ENCODE assay signal across 23 mouse cellular contexts in genomic region chr2:180243108-180243507, GRCm38 (mm10). TPM values are rescaled to one million over a fixed set of nuclear protein-coding genes. Genes with fewer than 3 reads are reported as not detected.
DNase-seq lines count a peak whose midpoint lies in the region; ATAC-seq and TF ChIP-seq lines count a peak whose summit lies in the region.
"Had no signal": no experiment of that assay in that cellular context is flagged by ENCODE, and none has a peak within 500 bp of the region (broad histone marks: within the 10 kb centered on the region; RNA-seq: fewer than 3 reads in every experiment).

No protein-coding gene starts in this region.

- TF ChIP-seq EP300 in stomach, postnatal 0 days (optimal IDR thresholded peaks at IDR 0.05), result no peak

- H3K4me1 ChIP-seq in lung, embryonic 16.5 days (replicated peaks; ENCODE audit: control insufficient read depth, insufficient read depth, low read length), result no peaks in the 10 kb centered on the region
- no peaks in the 10 kb centered on the region for H3K4me1 ChIP-seq in lung, adult 2 months (ENCODE audit: control insufficient read depth, insufficient read depth, low read length)
- H3K4me1 ChIP-seq in stomach, postnatal 0 days (replicated peaks; ENCODE audit: control insufficient read depth, insufficient read depth), result no peaks in the 10 kb centered on the region
- H3K4me1 ChIP-seq: embryonic facial prominence, embryonic 10.5 days; embryonic facial prominence, embryonic 12.5 days; forebrain, embryonic 13.5 days; forebrain, embryonic 15.5 days had no signal

- 60% methylated on average over 4 of the region's 4 CpGs for WGBS in lung, embryonic 16.5 days
- WGBS in lung, adult 2 months, result 63% methylated on average over 4 of the region's 4 CpGs
- WGBS in stomach, postnatal 0 days, result 65% methylated on average over 4 of the region's 4 CpGs

- peak; percentile 73 for ATAC-seq in lung, embryonic 16.5 days (ENCODE audit: low read depth)
- ATAC-seq in stomach, postnatal 0 days (ENCODE audit: low FRiP score, low TSS enrichment), result peak; percentile 80
- ATAC-seq: activated CD4-positive, CD25-positive, alpha-beta regulatory T cell, adult 4 months; CD4-positive, CD25-positive, alpha-beta regulatory T cell, adult 4 months; forebrain, embryonic 13.5 days; forebrain, embryonic 15.5 days; Patski had no signal

- H3K9me3 ChIP-seq in lung, embryonic 16.5 days (ENCODE audit: control insufficient read depth, low read length), result peaks cover 5% of the 10 kb centered on the region; the same call in 1 of the 2 replicates
- no peaks in the 10 kb centered on the region for H3K9me3 ChIP-seq in stomach, postnatal 0 days (ENCODE audit: control insufficient read depth, low read length)
- H3K9me3 ChIP-seq: embryonic facial prominence, embryonic 10.5 days; embryonic facial prominence, embryonic 12.5 days; forebrain, embryonic 13.5 days; forebrain, embryonic 15.5 days had no signal

- no peak overlapping the region for H3K4me2 ChIP-seq in lung, embryonic 16.5 days (ENCODE audit: low read depth, low read length)
- no peak overlapping the region for H3K4me2 ChIP-seq in stomach, postnatal 0 days (replicated peaks; ENCODE audit: low read depth)
- H3K4me2 ChIP-seq: embryonic facial prominence, embryonic 12.5 days; forebrain, embryonic 13.5 days; forebrain, embryonic 15.5 days had no signal

- no peaks in the 10 kb centered on the region for H3K36me3 ChIP-seq in lung, embryonic 16.5 days (ENCODE audit: control insufficient read depth, insufficient read depth, low read length)
- H3K36me3 ChIP-seq in stomach, postnatal 0 days (ENCODE audit: control insufficient read depth, insufficient read depth, low read length), result no peaks in the 10 kb centered on the region
- H3K36me3 ChIP-seq: embryonic facial prominence, embryonic 10.5 days; embryonic facial prominence, embryonic 12.5 days; forebrain, embryonic 15.5 days; G1E had no signal

- TF ChIP-seq CTCF in lung, adult 2 months (IDR thresholded peaks at IDR 0.05; ENCODE audit: insufficient read depth, low read length), result no peak
- no peak for TF ChIP-seq CTCF in stomach, postnatal 0 days (IDR thresholded peaks at IDR 0.05; ENCODE audit: low read depth)

- TF ChIP-seq POLR2A in lung, adult 2 months (IDR thresholded peaks at IDR 0.05; ENCODE audit: borderline replicate concordance, extremely low read depth, low read depth, low read length), result no peak

- H3K27ac ChIP-seq in lung, embryonic 16.5 days (ENCODE audit: low read length), result 0 out of 2 replicates have a peak overlapping the region, but pooled peaks have one; percentile 16
- H3K27ac ChIP-seq in stomach, postnatal 0 days (replicated peaks), result no peak overlapping the region
- H3K27ac ChIP-seq: embryonic facial prominence, embryonic 10.5 days; embryonic facial prominence, embryonic 12.5 days; forebrain, embryonic 13.5 days; forebrain, embryonic 15.5 days had no signal

- H3K9ac ChIP-seq in lung, embryonic 16.5 days (ENCODE audit: low read length), result no peak overlapping the region
- no peak overlapping the region for H3K9ac ChIP-seq in stomach, postnatal 0 days (ENCODE audit: low read length)
- H3K9ac ChIP-seq: embryonic facial prominence, embryonic 12.5 days; forebrain, embryonic 13.5 days; forebrain, embryonic 15.5 days had no signal

- no peak for DNase-seq in lung, postnatal 4 days
- peak; percentile 77 for DNase-seq in lung, postnatal 25 days (ENCODE audit: low spot score)
- DNase-seq in lung, adult 2 months, result no peak
- DNase-seq in stomach, postnatal 0 days (ENCODE audit: low spot score), result no peak
- DNase-seq: adrenal gland, adult 8-10 months; adrenal gland, postnatal 14 days; adrenal gland, postnatal 36 days; B cell, adult 2 months; cerebellum, adult 11-12 months; cerebellum, adult 2 months; cerebellum, adult 9-10 months; cerebellum, postnatal 10 days; cerebellum, postnatal 25 days had no signal

- no peaks in the 10 kb centered on the region for H3K27me3 ChIP-seq in lung, embryonic 16.5 days (ENCODE audit: control insufficient read depth, insufficient read depth, low read depth, low read length)
- no peaks in the 10 kb centered on the region for H3K27me3 ChIP-seq in stomach, postnatal 0 days (ENCODE audit: control insufficient read depth, insufficient read depth, low read length)
- H3K27me3 ChIP-seq: embryonic facial prominence, embryonic 12.5 days; forebrain, embryonic 13.5 days; forebrain, embryonic 15.5 days; Patski had no signal

- H3K4me3 ChIP-seq in lung, embryonic 16.5 days (ENCODE audit: low read length), result no peak overlapping the region
- H3K4me3 ChIP-seq in lung, adult 2 months (replicated peaks; ENCODE audit: extremely low read depth, low read depth, low read length), result no peak overlapping the region
- H3K4me3 ChIP-seq in stomach, postnatal 0 days (ENCODE audit: low read depth, low read length), result no peak overlapping the region
- H3K4me3 ChIP-seq: embryonic facial prominence, embryonic 10.5 days; embryonic facial prominence, embryonic 12.5 days; forebrain, embryonic 13.5 days; forebrain, embryonic 15.5 days had no signal

RNA-seq across cellular contexts. Expression of gene Rps21, which starts 14.1 kb away (rescaled TPM):
- polyA plus RNA-seq in lung, embryonic 16.5 days (2015; fragmentation: Nextera tagmentation; extraction: Ambion mirVana), result 455 and 526 TPM in 2 replicates
- 2,052 and 2,661 TPM in 2 replicates for polyA plus RNA-seq in lung, adult 2 months (2012; rRNA removed)
- 604 and 680 TPM in 2 replicates for polyA plus RNA-seq in stomach, postnatal 0 days (2015; fragmentation: Nextera tagmentation; extraction: Ambion mirVana)

RNA-seq across cellular contexts. Expression of gene Lama5, which starts 17.4 kb away (rescaled TPM):
- polyA plus RNA-seq in lung, embryonic 16.5 days (2015; fragmentation: Nextera tagmentation; extraction: Ambion mirVana), result 102 and 112 TPM in 2 replicates
- 145 and 148 TPM in 2 replicates for polyA plus RNA-seq in lung, adult 2 months (2012; rRNA removed)
- polyA plus RNA-seq in stomach, postnatal 0 days (2015; fragmentation: Nextera tagmentation; extraction: Ambion mirVana), result 29.7 and 34.9 TPM in 2 replicates

RNA-seq across cellular contexts. Expression of gene Cables2, which starts 30.2 kb away (rescaled TPM):
- polyA plus RNA-seq in lung, embryonic 16.5 days (2015; fragmentation: Nextera tagmentation; extraction: Ambion mirVana), result 6.3 and 8.4 TPM in 2 replicates
- polyA plus RNA-seq in lung, adult 2 months (2012; rRNA removed), result 22.7 and 28.2 TPM in 2 replicates
- polyA plus RNA-seq in stomach, postnatal 0 days (2015; fragmentation: Nextera tagmentation; extraction: Ambion mirVana), result 7.5 and 8.5 TPM in 2 replicates

RNA-seq across cellular contexts. Expression of gene Rbbp8nl, which starts 46.6 kb away (rescaled TPM):
- 2.7 and 2.8 TPM in 2 replicates for polyA plus RNA-seq in lung, embryonic 16.5 days (2015; fragmentation: Nextera tagmentation; extraction: Ambion mirVana)
- 1.4 and 2.3 TPM in 2 replicates for polyA plus RNA-seq in lung, adult 2 months (2012; rRNA removed)
- polyA plus RNA-seq in stomach, postnatal 0 days (2015; fragmentation: Nextera tagmentation; extraction: Ambion mirVana), result 1.2 and 1.8 TPM in 2 replicates
- polyA plus RNA-seq: activated CD4-positive, CD25-positive, alpha-beta regulatory T cell, adult 4 months; CD4-positive, CD25-positive, alpha-beta regulatory T cell, adult 4 months; cerebellum, adult 2 months; cortical plate, adult 2 months; forebrain, embryonic 13.5 days; forebrain, embryonic 15.5 days; G1E; Patski had no signal
